Mouse (Mus musculus): ENCODE measurements at regions not wholly inside any gene's neighbourhood (a gene's known extent, or its start where the extent isn't known, plus 50 kb on each side); places are given as distances from the start of the nearest gene placed in this dataset.

GRCm38 (mm10) chr15:54677660-54678059, 793.0 kb downstream of the Gm7489 start:
- TF ChIP-seq CTCF (IDR thresholded peaks at IDR 0.05; ENCODE audit: low read depth, low read length) = peak; percentile 68
- TF ChIP-seq POLR2A (IDR thresholded peaks at IDR 0.05; ENCODE audit: extremely low read depth, insufficient read depth, low read length) = no peak

More at GRCm38 (mm10) chr15:54677660-54678059, 793.0 kb downstream of the Gm7489 start:
- Histone ChIP-seq H3K27ac (replicated peaks; ENCODE audit: insufficient read depth, low read depth, low read length) (no peak overlapping the region), H3K4me3 (ENCODE audit: insufficient read depth, low read depth, low read length) (no peak overlapping the region), H3K36me3 (ENCODE audit: control insufficient read depth, insufficient read depth, low read length) (no peaks in the 10 kb centered on the region), H3K4me1 (ENCODE audit: control insufficient read depth, insufficient read depth, low read length) (no peaks in the 10 kb centered on the region), H3K9ac (ENCODE audit: low read depth, low read length) (no peak overlapping the region), H3K79me2 (ENCODE audit: control insufficient read depth, insufficient read depth, low read length) (no peaks in the 10 kb centered on the region), H3K27me3 (ENCODE audit: control insufficient read depth, insufficient read depth, low read length) (no peaks in the 10 kb centered on the region)
- 64% methylated on average over 8 of the region's 8 CpGs for WGBS
- peak; percentile 29 for DNase-seq (ENCODE audit: extremely low read depth, low read depth, low spot score)
